Mouse (Mus musculus): ENCODE data around the gene Amd1.

- TF ChIP-seq POLR2A (IDR thresholded peaks at IDR 0.05; ENCODE audit: borderline replicate concordance, extremely low read depth, insufficient read depth, insufficient read length, poor library complexity, severe bottlenecking) (no peak), CTCF (IDR thresholded peaks at IDR 0.05; ENCODE audit: borderline replicate concordance, extremely low read depth, insufficient read depth, insufficient read length) (no peak)
Measured at GRCm38 (mm10) chr10:40307826-40308583, 6.0 kb upstream of the Amd1 start.

Measured in brain, embryonic 14.5 days (tissue).